Comparison of ENCODE assay signal across 11 mouse cellular contexts in genomic region chr14:31832022-31832421, GRCm38 (mm10). TPM values are rescaled to one million over a fixed set of nuclear protein-coding genes. Genes with fewer than 3 reads are reported as not detected.
DNase-seq lines count a peak whose midpoint lies in the region; ATAC-seq and TF ChIP-seq lines count a peak whose summit lies in the region.
"Had no signal": no experiment of that assay in that cellular context is flagged by ENCODE, and none has a peak within 500 bp of the region (broad histone marks: within the 10 kb centered on the region; RNA-seq: fewer than 3 reads in every experiment).

No protein-coding gene starts in this region.

- peak; percentile 87 for DNase-seq in liver, adult 2 months (ENCODE audit: extremely low read depth, low read depth, low spot score)
- DNase-seq in liver, result no peak
- peak; percentile 45 for DNase-seq in brain, embryonic 14.5 days (ENCODE audit: low read depth)
- DNase-seq in liver, embryonic 11.5 days (ENCODE audit: low spot score), result no peak
- no peak for DNase-seq in left cerebral cortex, adult 9 months (ENCODE audit: low spot score in 2 of 2)
- no peak for DNase-seq in spleen, postnatal 10 days (ENCODE audit: low spot score in 2 of 2)
- DNase-seq: gastrocnemius, postnatal 36 days; heart, postnatal 14 days; thymus, postnatal 14 days had no signal

- no peak overlapping the region for H3K4me3 ChIP-seq in liver, adult 2 months (ENCODE audit: insufficient read depth, low read depth, low read length)
- no peak overlapping the region for H3K4me3 ChIP-seq in liver, embryonic 11.5 days (ENCODE audit: low read depth, low read length)
- peak overlapping the region; percentile 86 for H3K4me3 ChIP-seq in neural tube, embryonic 14.5 days (ENCODE audit: low read depth, low read length)

- TF ChIP-seq POLR2A in liver, adult 2 months (IDR thresholded peaks at IDR 0.05; ENCODE audit: extremely low read depth, insufficient read depth, low read length), result no peak
- no peak for TF ChIP-seq POLR2A in brain, embryonic 14.5 days (IDR thresholded peaks at IDR 0.05; ENCODE audit: borderline replicate concordance, extremely low read depth, insufficient read depth, insufficient read length, poor library complexity, severe bottlenecking)

- no peaks in the 10 kb centered on the region for H3K27me3 ChIP-seq in liver, adult 2 months (ENCODE audit: control insufficient read depth, insufficient read depth, low read length)
- H3K27me3 ChIP-seq in liver, embryonic 11.5 days (replicated peaks; ENCODE audit: control insufficient read depth, insufficient read depth, low read length), result no peaks in the 10 kb centered on the region
- no peaks in the 10 kb centered on the region for H3K27me3 ChIP-seq in neural tube, embryonic 14.5 days (ENCODE audit: control insufficient read depth, insufficient read depth, low read length)
- H3K27me3 ChIP-seq: lung, embryonic 15.5 days had no signal

- no peak for ATAC-seq in liver, embryonic 11.5 days (replicated peaks; ENCODE audit: low FRiP score)
- ATAC-seq in neural tube, embryonic 14.5 days (ENCODE audit: low read depth), result no peak

- no peak overlapping the region for H3K27ac ChIP-seq in liver, adult 2 months (replicated peaks; ENCODE audit: insufficient read depth, low read depth, low read length)
- H3K27ac ChIP-seq in liver, embryonic 11.5 days (ENCODE audit: low read depth, low read length), result no peak overlapping the region
- H3K27ac ChIP-seq in neural tube, embryonic 14.5 days (ENCODE audit: low read depth, low read length), result no peak overlapping the region; the same call in 1 of the 2 replicates

- H3K9ac ChIP-seq in liver, adult 2 months (ENCODE audit: low read depth, low read length), result no peak overlapping the region
- no peak overlapping the region for H3K9ac ChIP-seq in liver, embryonic 11.5 days (ENCODE audit: low read depth, low read length)
- H3K9ac ChIP-seq in neural tube, embryonic 14.5 days (replicated peaks; ENCODE audit: low read depth, low read length), result no peak overlapping the region

- peaks cover under 1% of the 10 kb centered on the region; the same call in 1 of the 2 replicates for H3K79me2 ChIP-seq in liver, adult 2 months (ENCODE audit: control insufficient read depth, insufficient read depth, low read length)

- no peak for TF ChIP-seq CTCF in liver, adult 2 months (IDR thresholded peaks at IDR 0.05; ENCODE audit: low read depth, low read length)
- TF ChIP-seq CTCF in brain, embryonic 14.5 days (IDR thresholded peaks at IDR 0.05; ENCODE audit: borderline replicate concordance, extremely low read depth, insufficient read depth, insufficient read length), result no peak

- 19% methylated on average over 4 of the region's 4 CpGs for WGBS in liver, adult 2 months
- WGBS in liver, embryonic 11.5 days, result 57% methylated on average over 4 of the region's 4 CpGs
- 49% methylated on average over 4 of the region's 4 CpGs for WGBS in neural tube, embryonic 14.5 days

- peak overlapping the region; percentile 86; the same call in 1 of the 2 replicates for H3K4me2 ChIP-seq in liver, embryonic 11.5 days
- peak overlapping the region; percentile 71 for H3K4me2 ChIP-seq in neural tube, embryonic 14.5 days (ENCODE audit: low read depth, low read length)

- peaks cover 3% of the 10 kb centered on the region; the same call in 1 of the 2 replicates for H3K4me1 ChIP-seq in liver, adult 2 months (ENCODE audit: control insufficient read depth, insufficient read depth, low read length)
- H3K4me1 ChIP-seq in liver, embryonic 11.5 days (replicated peaks; ENCODE audit: control insufficient read depth, insufficient read depth, low read length), result peaks cover 5% of the 10 kb centered on the region
- H3K4me1 ChIP-seq in neural tube, embryonic 14.5 days (ENCODE audit: control insufficient read depth, insufficient read depth, low read length), result peaks cover 5% of the 10 kb centered on the region; the same call in 1 of the 2 replicates

- H3K9me3 ChIP-seq in liver, embryonic 11.5 days (ENCODE audit: control insufficient read depth, low read length), result no peaks in the 10 kb centered on the region
- no peaks in the 10 kb centered on the region for H3K9me3 ChIP-seq in neural tube, embryonic 14.5 days (ENCODE audit: control insufficient read depth, low read length)
- H3K9me3 ChIP-seq: lung, embryonic 15.5 days had no signal

- no peaks in the 10 kb centered on the region for H3K36me3 ChIP-seq in liver, adult 2 months (ENCODE audit: control insufficient read depth, insufficient read depth, low read length)
- no peaks in the 10 kb centered on the region for H3K36me3 ChIP-seq in liver, embryonic 11.5 days (ENCODE audit: control insufficient read depth, insufficient read depth, low read length)
- H3K36me3 ChIP-seq in neural tube, embryonic 14.5 days (ENCODE audit: control insufficient read depth, insufficient read depth, low read length), result no peaks in the 10 kb centered on the region
- H3K36me3 ChIP-seq: lung, embryonic 15.5 days had no signal

RNA-seq across cellular contexts. Expression of gene Ankrd28, which starts 1.6 kb away (rescaled TPM):
- 23.1 and 27.7 TPM in 2 replicates for total RNA-seq in liver, adult 2 months (2014; rRNA removed)
- polyA plus RNA-seq in liver, adult 2 months (2012; rRNA removed), result 3.4 and 4.0 TPM in 2 replicates
- 18.4 and 23.9 TPM in 2 replicates for polyA plus RNA-seq in brain, embryonic 14.5 days (2012; rRNA removed)
- polyA plus RNA-seq in liver, embryonic 11.5 days (2014; fragmentation: Nextera tagmentation; extraction: Ambion mirVana), result 8.5 and 8.7 TPM in 2 replicates
- polyA plus RNA-seq in neural tube, embryonic 14.5 days (2014; fragmentation: Nextera tagmentation; extraction: Ambion mirVana), result 18.3 and 19.0 TPM in 2 replicates

Comparison
In these comparisons a context has a peak if more than half of its experiments do, and no peak if none do; other contexts are left out.
1. DNase-seq: peak in liver, adult 2 months (single experiment) and brain, embryonic 14.5 days (single experiment); none in liver (single experiment), liver, embryonic 11.5 days (single experiment), left cerebral cortex, adult 9 months (0 of 2) and spleen, postnatal 10 days (0 of 2).